Mouse (Mus musculus): ENCODE results near the gene Arfgef2. TPM values are rescaled to one million over a fixed set of nuclear protein-coding genes. Genes with fewer than 3 reads are reported as not detected.

The Arfgef2 gene
- polyA plus RNA-seq, 2 experiments from 2014 or later, result 2.9 TPM

GRCm38 (mm10) chr2:166806813-166807212 lies 1.4 kb downstream of the Arfgef2 start:
- no peak for ATAC-seq

DNA sequence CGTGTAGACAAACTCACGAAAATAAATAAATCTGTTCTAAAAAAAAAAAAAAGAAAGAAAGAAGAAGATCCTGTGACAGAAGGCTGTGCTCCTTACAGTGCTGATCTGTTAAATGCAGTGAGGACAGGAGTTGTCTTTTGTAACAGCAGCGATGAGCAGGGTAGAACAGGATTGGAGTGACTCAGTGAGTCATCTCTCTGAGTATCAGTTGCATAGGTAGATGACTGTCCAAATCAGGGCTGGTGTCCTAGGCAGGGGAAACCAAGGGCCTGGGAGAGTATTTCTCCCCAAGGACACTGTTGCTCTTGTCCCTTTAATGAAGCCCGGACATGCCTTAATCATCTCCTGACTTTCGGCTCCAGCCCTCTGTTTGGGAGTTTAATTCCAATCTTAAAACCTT lies 4.1 kb downstream of the Arfgef2 start:
- ATAC-seq, result no peak

GRCm38 (mm10) chr2:166810821-166811220 lies 5.4 kb downstream of the Arfgef2 start:
- ATAC-seq, result no peak

DNA sequence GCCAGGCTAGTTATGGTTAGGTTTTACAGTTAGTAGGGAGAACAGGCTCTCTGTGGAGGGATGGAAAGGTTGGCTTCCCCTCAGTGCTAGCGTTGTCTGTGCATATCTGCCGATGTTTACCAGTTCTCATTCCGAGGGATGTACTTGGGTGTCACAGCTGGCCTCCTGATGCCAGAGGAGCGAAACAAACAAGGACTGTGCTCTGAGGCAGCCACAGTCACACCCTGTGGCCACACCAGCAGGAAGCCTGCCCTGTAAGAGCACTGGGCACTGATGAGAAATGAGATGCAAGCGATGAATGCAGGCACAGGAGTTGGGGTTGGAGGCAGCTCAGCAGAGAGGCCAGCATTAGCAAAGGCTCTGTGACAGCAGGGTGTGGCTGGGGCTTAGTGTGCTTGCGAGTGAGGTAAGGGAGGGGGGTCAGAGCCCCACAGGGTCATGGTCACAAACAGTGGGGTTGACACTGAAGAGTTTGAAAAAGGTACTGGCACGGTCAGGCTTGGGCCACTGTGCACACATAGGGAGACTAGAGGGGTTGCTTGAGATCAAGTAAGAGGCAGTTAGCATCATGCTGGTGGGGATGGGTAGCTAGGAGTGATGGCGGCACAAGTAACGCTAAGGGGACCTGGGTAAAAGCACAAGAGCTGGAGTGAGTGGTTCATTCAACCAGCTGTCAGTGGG lies 13.2 kb downstream of the Arfgef2 start:
- no peak for ATAC-seq

- no peak for ATAC-seq
Observed at GRCm38 (mm10) chr2:166819849-166820248, 14.5 kb downstream of the Arfgef2 start.

GRCm38 (mm10) chr2:166820844-166821243 lies 15.5 kb downstream of the Arfgef2 start:
- ATAC-seq, result no peak

DNA sequence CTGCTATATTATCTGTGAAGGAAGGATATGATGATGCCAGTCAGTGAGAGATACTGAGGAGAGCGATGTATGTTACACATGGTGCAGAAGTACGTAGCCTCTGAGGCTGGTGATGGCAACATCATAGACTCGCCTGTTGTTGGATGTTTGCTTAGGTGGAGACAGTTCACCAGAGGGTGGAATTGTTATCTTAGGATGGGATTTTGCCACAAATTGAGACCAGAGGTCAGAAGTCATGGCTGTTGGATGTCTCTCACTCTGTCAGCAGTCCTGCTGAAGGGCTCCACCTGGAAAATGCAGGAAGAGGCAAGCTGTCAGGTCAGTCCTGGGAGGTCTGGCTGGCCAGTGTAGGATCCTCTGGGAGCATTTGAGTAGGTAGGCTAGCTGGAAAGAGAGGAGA lies 16.0 kb downstream of the Arfgef2 start:
- no peak for ATAC-seq

- ATAC-seq, result no peak
Observed at GRCm38 (mm10) chr2:166822119-166822826, 16.9 kb downstream of the Arfgef2 start.

- ATAC-seq, result no peak
Observed at GRCm38 (mm10) chr2:166822901-166823300, 17.5 kb downstream of the Arfgef2 start.

DNA sequence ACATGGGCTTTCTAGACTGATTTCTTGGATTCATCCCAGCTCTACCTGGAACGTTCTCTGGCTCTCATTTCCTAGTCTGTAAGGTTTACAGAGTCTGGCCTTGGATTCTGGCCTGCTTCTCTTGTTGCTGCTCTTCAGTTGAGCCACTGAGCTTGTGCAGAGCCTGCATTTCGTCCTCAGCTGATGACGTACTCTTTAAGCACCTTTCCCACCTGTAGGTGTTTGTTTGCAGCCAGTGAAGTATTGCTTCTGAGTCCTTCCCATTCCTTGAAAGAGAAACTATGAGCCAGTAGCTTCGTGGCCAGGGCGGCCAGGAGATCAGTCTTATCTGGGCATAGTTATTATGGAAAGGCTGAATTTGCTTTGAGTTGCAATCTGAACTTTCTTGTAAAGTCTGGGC lies 19.0 kb downstream of the Arfgef2 start:
- ATAC-seq, result no peak

- no peak for ATAC-seq
Observed at GRCm38 (mm10) chr2:166824998-166825397, 19.6 kb downstream of the Arfgef2 start.

- no peak for ATAC-seq
Observed at GRCm38 (mm10) chr2:166826491-166827224, 21.3 kb downstream of the Arfgef2 start.

DNA sequence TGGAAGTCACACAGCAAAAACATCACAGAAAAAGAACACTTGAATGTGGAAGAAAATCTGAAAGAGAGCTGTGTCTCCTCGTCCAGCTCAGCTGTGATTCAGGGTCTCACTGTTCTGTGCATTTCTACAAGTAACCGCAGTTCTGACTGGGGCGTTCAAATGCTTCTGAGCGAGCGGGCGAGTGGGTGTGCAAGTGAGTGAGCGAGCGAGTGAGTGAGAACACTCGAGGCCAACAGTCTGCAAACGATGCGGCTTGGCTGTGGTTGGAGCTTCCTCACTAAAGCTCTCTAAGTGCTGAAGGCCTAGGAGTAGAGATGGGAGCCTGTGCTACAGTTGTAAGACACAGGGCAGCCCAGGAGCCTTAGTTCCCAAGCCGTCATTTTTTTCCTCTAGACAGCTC lies 22.9 kb downstream of the Arfgef2 start:
- ATAC-seq, result no peak

- no peak for ATAC-seq
Observed at GRCm38 (mm10) chr2:166830350-166830749, 25.0 kb downstream of the Arfgef2 start.

GRCm38 (mm10) chr2:166834091-166834490 lies 28.7 kb downstream of the Arfgef2 start:
- ATAC-seq, result no peak

- ATAC-seq, result no peak
Observed at GRCm38 (mm10) chr2:166834796-166835195, 29.4 kb downstream of the Arfgef2 start.

DNA sequence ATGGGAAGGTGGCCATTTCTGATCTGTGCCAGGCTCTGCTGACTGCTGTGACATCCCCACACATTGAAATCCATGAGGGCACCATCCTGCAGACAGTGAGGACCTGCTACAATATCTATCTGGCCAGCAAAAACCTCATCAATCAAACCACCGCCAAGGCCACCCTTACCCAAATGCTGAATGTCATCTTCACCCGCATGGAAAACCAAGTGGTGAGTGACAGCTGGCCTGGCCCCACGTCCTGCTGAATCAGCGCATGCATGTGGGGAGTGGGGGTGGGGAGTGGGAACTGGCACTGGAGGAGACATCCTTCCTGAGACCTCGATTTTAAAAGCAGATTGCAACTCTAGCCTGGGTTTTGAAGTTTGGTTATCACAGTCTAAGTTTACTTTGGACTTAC lies 30.2 kb downstream of the Arfgef2 start:
- no peak for ATAC-seq

DNA sequence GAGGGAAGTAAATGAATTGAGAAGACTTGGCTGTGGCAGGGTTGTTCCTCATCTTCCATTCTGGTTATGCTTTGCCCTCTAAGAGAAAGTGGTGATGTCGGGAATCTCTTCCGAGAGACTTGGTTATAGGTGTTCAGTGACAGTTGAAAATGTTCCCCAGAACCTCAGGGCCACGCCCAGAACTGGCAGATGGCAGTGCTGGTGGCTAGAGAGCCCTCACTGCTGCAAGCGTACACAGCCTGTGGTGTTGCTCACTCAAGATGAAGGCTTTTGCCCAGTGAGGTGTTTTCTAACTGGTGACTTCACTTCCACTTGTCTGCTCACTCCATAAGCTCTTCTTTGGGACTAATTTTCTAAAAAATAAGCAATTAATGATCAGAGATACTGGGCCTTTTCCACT lies 36.4 kb downstream of the Arfgef2 start:
- ATAC-seq, result no peak

DNA sequence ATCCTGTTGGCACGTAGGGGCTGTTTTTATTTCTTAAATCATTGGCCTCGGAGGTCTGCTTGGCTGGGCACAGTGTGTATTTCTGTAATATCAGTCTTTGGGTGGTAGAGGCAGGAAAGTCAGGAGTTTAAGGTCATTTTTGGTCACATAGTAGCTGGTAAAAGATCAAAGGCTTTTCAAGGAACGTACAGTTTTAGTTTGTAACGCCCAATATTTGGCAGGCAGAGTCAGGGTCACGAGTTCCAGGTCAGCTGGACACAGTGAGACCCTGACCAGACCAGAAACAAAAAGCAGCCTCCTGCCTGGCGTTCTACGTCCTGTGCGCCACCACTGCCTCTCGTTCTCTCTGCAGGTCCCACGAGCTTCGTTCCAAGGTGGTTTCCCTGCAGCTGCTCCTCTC lies 45.3 kb downstream of the Arfgef2 start:
- ATAC-seq, result no peak

DNA sequence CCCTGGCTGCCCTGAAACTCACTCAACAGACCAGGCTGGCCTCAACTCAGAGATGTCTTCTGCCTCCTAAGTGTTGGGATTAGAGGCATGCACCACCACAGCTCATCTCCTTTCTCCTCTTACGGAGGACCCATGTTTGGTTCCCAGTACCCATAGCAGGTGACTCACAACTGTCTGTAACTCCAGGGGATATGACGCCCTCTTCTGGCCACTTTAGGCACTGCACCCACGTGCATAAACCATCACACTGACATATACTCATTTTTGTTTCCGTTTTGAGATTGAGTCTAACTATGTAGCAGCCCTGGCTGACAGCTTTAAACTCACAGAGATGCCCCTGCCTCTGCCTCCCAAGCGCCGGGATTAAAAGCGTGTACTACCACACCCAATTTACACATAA lies 46.9 kb downstream of the Arfgef2 start:
- no peak for ATAC-seq

- ATAC-seq, result no peak
Observed at GRCm38 (mm10) chr2:166855771-166856170, 50.4 kb downstream of the Arfgef2 start.

- no peak for ATAC-seq
Observed at GRCm38 (mm10) chr2:166856366-166856765, 51.0 kb downstream of the Arfgef2 start.

DNA sequence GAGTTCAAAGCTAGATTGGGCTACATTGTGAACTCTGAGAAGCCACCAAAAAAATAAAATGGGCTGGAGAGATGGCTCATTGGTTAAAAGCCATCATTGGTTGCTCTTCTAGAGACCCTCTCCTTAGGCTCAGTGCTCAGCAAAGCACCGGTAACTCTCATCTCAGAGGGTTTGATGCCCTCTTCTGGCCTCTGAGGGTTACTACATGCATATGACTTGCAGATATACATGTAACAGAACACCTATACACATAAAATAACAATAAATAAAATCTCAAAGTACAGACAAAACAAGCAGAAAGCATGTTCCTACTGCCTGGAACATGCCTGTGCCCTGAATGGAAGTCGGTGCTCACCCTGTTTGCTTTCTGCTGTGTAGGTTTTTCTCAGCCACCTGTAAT lies 51.7 kb downstream of the Arfgef2 start:
- no peak for ATAC-seq

GRCm38 (mm10) chr2:166859214-166859613 lies 53.8 kb downstream of the Arfgef2 start:
- ATAC-seq, result no peak
